Mouse (Mus musculus) lung, adult 2 months (tissue): ENCODE measurements around the gene Rhbg.
"Not testable (repeated sequence)": the region's sequence is repeated elsewhere in the genome, so short reads cannot be mapped to it uniquely, and the experiment has no call there.

Experiments
- CTCF ChIP-seq: fragments of 200-500 bp; IDR thresholded peaks from 2 replicates; pipeline ENCODE4 v1.5.1; 2011; ENCODE audit warnings: mild to moderate bottlenecking, low read length, control low read depth; ENCODE audit not compliant: insufficient read depth
- POLR2A ChIP-seq: fragments of 200-500 bp; IDR thresholded peaks from 2 replicates; pipeline ENCODE4 v1.6.1; 2011; ENCODE audit warnings: low read depth, mild to moderate bottlenecking, control low read depth, low read length, borderline replicate concordance; ENCODE audit errors: extremely low read depth

- not testable (repeated sequence) for TF ChIP-seq CTCF, POLR2A
Observed at GRCm38 (mm10) chr3:88271298-88271697, 16.8 kb upstream of the Rhbg start.
